20 mouse cellular contexts compared by ENCODE assay signal in the genomic region with DNA sequence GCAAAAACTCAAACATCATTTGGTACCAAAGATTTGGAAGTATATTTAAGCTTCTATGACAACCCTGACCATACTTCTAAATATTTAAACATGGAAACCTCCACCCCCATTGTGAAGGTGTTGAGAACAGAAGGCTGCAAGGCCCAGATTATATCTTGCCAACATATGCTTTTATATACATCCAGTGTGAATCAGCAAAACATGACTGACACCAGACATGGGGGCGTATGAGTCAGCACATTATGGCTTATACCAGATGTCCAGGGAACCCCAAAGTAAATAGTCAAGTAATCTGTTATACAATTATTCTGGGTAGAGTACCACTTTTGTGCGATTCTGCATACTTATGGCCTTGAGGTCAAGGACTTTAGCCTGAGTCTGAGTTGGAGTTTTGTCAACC.
DNase-seq lines count a peak whose midpoint lies in the region; TF ChIP-seq lines count a peak whose summit lies in the region.
"Had no signal": no experiment of that assay in that cellular context is flagged by ENCODE, and none has a peak within 500 bp of the region (broad histone marks: within the 10 kb centered on the region; RNA-seq: fewer than 3 reads in every experiment).

No protein-coding gene starts in this region.

- TF ChIP-seq POLR2A in thymus, adult 2 months (IDR thresholded peaks at IDR 0.05; ENCODE audit: control insufficient read depth, extremely low read depth, insufficient read depth, low read length, poor library complexity): no peak

- no peak for TF ChIP-seq CTCF in thymus, adult 2 months (IDR thresholded peaks at IDR 0.05; ENCODE audit: borderline replicate concordance, control insufficient read depth, extremely low read depth, insufficient read depth, low read length, poor library complexity)

- no peak overlapping the region for H3K27ac ChIP-seq in thymus, adult 2 months (ENCODE audit: control insufficient read depth, insufficient read depth, low read length)
- H3K27ac ChIP-seq: forebrain, embryonic 10.5 days; hindbrain, embryonic 10.5 days; hindbrain, postnatal 0 days; limb, embryonic 10.5 days; midbrain, embryonic 13.5 days; neural tube, embryonic 13.5 days; stomach, postnatal 0 days had no signal

- intact Hi-C loops in left cerebral cortex, postnatal 14 days (cut with DNase I): no loop called here

- no peaks in the 10 kb centered on the region for H3K36me3 ChIP-seq in thymus, adult 2 months (ENCODE audit: control insufficient read depth, insufficient read depth, low read length)
- H3K36me3 ChIP-seq: forebrain, embryonic 10.5 days; hindbrain, embryonic 10.5 days; limb, embryonic 10.5 days; midbrain, embryonic 13.5 days; neural tube, embryonic 13.5 days had no signal

- H3K4me1 ChIP-seq in thymus, adult 2 months (replicated peaks; ENCODE audit: control insufficient read depth, insufficient read depth, low read length): no peaks in the 10 kb centered on the region
- H3K4me1 ChIP-seq: hindbrain, embryonic 10.5 days; limb, embryonic 10.5 days; midbrain, embryonic 13.5 days had no signal

- DNase-seq in adrenal gland, adult (ENCODE audit: inconsistent age in 2 of 2, low spot score in 1 of 2): peak; percentile 5 to 34
- DNase-seq in adrenal gland, postnatal 14 days: no peak
- peak; percentile 77 to 88 for DNase-seq in right cerebral cortex, adult 2 months (ENCODE audit: low spot score in 2 of 2)
- no peak for DNase-seq in right cerebral cortex, postnatal 14 days
- DNase-seq in left cerebral cortex, postnatal 14 days (ENCODE audit: low spot score in 2 of 2): peak; percentile 54 to 57
- no peak for DNase-seq in kidney, postnatal 10 days
- DNase-seq in kidney, adult 18-20 months: no peak
- no peak for DNase-seq in thymus, adult 2 months
- DNase-seq: cerebellum, postnatal 36 days; gastrocnemius, postnatal 25 days; liver, postnatal 0 days; lung, postnatal 10 days; thymus, postnatal 14 days had no signal

- H3K27me3 ChIP-seq in thymus, adult 2 months (ENCODE audit: control insufficient read depth, insufficient read depth, low read length): no peaks in the 10 kb centered on the region
- H3K27me3 ChIP-seq: midbrain, embryonic 13.5 days; neural tube, embryonic 13.5 days had no signal

- no peak overlapping the region for H3K4me3 ChIP-seq in thymus, adult 2 months (ENCODE audit: control insufficient read depth, insufficient read depth, low read length)
- H3K4me3 ChIP-seq: forebrain, embryonic 10.5 days; hindbrain, embryonic 10.5 days; limb, embryonic 10.5 days; midbrain, embryonic 13.5 days; neural tube, embryonic 13.5 days had no signal

- 85% methylated on average over 2 of the region's 2 CpGs for WGBS in thymus, adult 2 months

Comparison
In these comparisons a context has a peak if more than half of its experiments do, and no peak if none do; other contexts are left out.
1. DNase-seq: peak in adrenal gland, adult (2 of 2), right cerebral cortex, adult 2 months (2 of 2) and left cerebral cortex, postnatal 14 days (2 of 2); none in adrenal gland, postnatal 14 days (single experiment), right cerebral cortex, postnatal 14 days (single experiment), kidney, postnatal 10 days (single experiment), kidney, adult 18-20 months (single experiment) and thymus, adult 2 months (single experiment).